Mouse (Mus musculus): ENCODE results near the gene Dnaaf3. TPM values are rescaled to one million over a fixed set of nuclear protein-coding genes. Genes with fewer than 3 reads are reported as not detected.

The Dnaaf3 gene
- total RNA-seq, 2 experiments from 2014 or later, result 0.83 to 1.1 TPM

- peak; percentile 37 to 47 for DNase-seq (ENCODE audit: low spot score in 2 of 2)
Observed at GRCm38 (mm10) chr7:4500892-4501471, 31.3 kb downstream of the Dnaaf3 start.

- DNase-seq (ENCODE audit: low spot score in 2 of 2), result no peak
Observed at GRCm38 (mm10) chr7:4499034-4499433, 33.2 kb downstream of the Dnaaf3 start.

GRCm38 (mm10) chr7:4498251-4498650, 34.0 kb downstream of the Dnaaf3 start:
- peak in 1 of 2 experiments; percentile 46 for DNase-seq (ENCODE audit: low spot score in 2 of 2)

GRCm38 (mm10) chr7:4497271-4497903, 34.9 kb downstream of the Dnaaf3 start:
- no peak for DNase-seq (ENCODE audit: low spot score in 2 of 2)

- no peak for DNase-seq (ENCODE audit: low spot score in 2 of 2)
Observed at GRCm38 (mm10) chr7:4496468-4496867, 35.8 kb downstream of the Dnaaf3 start.

- DNase-seq (ENCODE audit: low spot score in 2 of 2), result no peak
Observed at GRCm38 (mm10) chr7:4493991-4494390, 38.3 kb downstream of the Dnaaf3 start.

- no peak for DNase-seq (ENCODE audit: low spot score in 2 of 2)
Observed at GRCm38 (mm10) chr7:4492284-4493224, 39.7 kb downstream of the Dnaaf3 start.

GRCm38 (mm10) chr7:4491308-4491707, 40.9 kb downstream of the Dnaaf3 start:
- no peak for DNase-seq (ENCODE audit: low spot score in 2 of 2)

- no peak for DNase-seq (ENCODE audit: low spot score in 2 of 2)
Observed at GRCm38 (mm10) chr7:4482281-4482680, 50.0 kb downstream of the Dnaaf3 start.

GRCm38 (mm10) chr7:4479674-4480073, 52.6 kb downstream of the Dnaaf3 start:
- no peak for DNase-seq (ENCODE audit: low spot score in 2 of 2)

- DNase-seq (ENCODE audit: low spot score in 2 of 2), result no peak
Observed at GRCm38 (mm10) chr7:4478796-4479291, 53.4 kb downstream of the Dnaaf3 start.

- peak; percentile 37 to 72 for DNase-seq (ENCODE audit: low spot score in 2 of 2)
Observed at GRCm38 (mm10) chr7:4478021-4478795, 54.0 kb downstream of the Dnaaf3 start.

GRCm38 (mm10) chr7:4473940-4474339, 58.3 kb downstream of the Dnaaf3 start:
- no peak for DNase-seq (ENCODE audit: low spot score in 2 of 2)

Small RNA genes within 50 kb of the gene (microRNA-seq; reads per million reads assigned to microRNA genes)
- 0 reads per million in 2 experiments for gene Gm23577

Other genes starting within 250 kb of the Dnaaf3 start
- gene Ncr1, start 194.7 kb downstream of the Dnaaf3 start, total RNA-seq (2021), result not detected
- not detected for gene Gp6, start 134.7 kb downstream of the Dnaaf3 start, total RNA-seq (2021)
- gene Rdh13, start 86.8 kb downstream of the Dnaaf3 start, total RNA-seq (2021), result 10 to 100 TPM; 25.5 to 30.2 TPM
- gene Eps8l1, start 71.8 kb downstream of the Dnaaf3 start, total RNA-seq (2021), result 1 to 10 TPM; 2.8 to 4.7 TPM
- 100 to 1,000 TPM; 125 to 127 TPM for gene Ppp1r12c, start 30.8 kb downstream of the Dnaaf3 start, total RNA-seq (2021)
- 1 to 10 TPM; 1.9 to 8.6 TPM for gene Tnnt1, start 16.1 kb downstream of the Dnaaf3 start, total RNA-seq (2021)
- 1 to 10 TPM in 1 of 2 experiments, under 1 TPM in 1; 0.57 to 1.1 TPM for gene Tnni3, start 8.2 kb downstream of the Dnaaf3 start, total RNA-seq (2021)
- 100 to 1,000 TPM; 193 to 200 TPM for gene Syt5, start 15.1 kb upstream of the Dnaaf3 start, total RNA-seq (2021)
- under 1 TPM; 0.35 to 0.36 TPM for gene Ptprh, start 71.6 kb upstream of the Dnaaf3 start, total RNA-seq (2021)
- gene Tmem86b, start 99.0 kb upstream of the Dnaaf3 start, total RNA-seq (2021), result 10 to 100 TPM; 15.0 to 18.4 TPM
- gene Ppp6r1, start 126.6 kb upstream of the Dnaaf3 start, total RNA-seq (2021), result 100 to 1,000 TPM; 140 TPM
- 10 to 100 TPM; 89.0 to 94.8 TPM for gene Hspbp1, start 152.6 kb upstream of the Dnaaf3 start, total RNA-seq (2021)
- 100 to 1,000 TPM; 306 to 327 TPM for gene Brsk1, start 158.2 kb upstream of the Dnaaf3 start, total RNA-seq (2021)
- gene Tmem150b, start 192.8 kb upstream of the Dnaaf3 start, total RNA-seq (2021), result not detected
- gene Kmt5c, start 207.7 kb upstream of the Dnaaf3 start, total RNA-seq (2021), result 10 to 100 TPM; 38.9 to 44.2 TPM
- 1 to 10 TPM; 4.7 to 8.6 TPM for gene Cox6b2, start 220.6 kb upstream of the Dnaaf3 start, total RNA-seq (2021)
- gene Fam71e2, start 238.8 kb upstream of the Dnaaf3 start, total RNA-seq (2021), result not detected